Mouse (Mus musculus): ENCODE data around the gene Cdh15.
A peak's percentile ranks its signal among the peaks of the same experiment; 100 is the strongest.

Gene Cdh15

DNA sequence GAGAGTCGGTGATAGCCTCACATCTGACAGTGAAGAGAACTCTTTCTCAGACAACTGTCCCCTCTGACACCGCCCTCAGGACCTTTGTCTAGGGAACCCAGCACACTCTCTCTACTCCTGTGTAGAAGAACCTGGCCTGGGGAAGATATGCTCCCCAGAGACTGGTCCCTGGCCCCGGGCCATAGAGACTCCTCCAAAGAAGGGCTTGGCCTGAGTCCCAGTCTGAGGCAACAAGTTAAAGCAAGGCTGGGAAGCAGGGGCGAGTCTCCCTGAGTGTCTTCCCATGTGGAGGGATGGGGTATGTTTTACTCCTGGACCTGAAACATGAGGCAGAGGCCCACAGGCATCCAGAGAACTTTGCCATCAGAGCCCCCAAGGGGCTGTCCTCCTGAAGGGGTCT lies 2.1 kb upstream of the Cdh15 start:
- DNase-seq: no peak

DNA sequence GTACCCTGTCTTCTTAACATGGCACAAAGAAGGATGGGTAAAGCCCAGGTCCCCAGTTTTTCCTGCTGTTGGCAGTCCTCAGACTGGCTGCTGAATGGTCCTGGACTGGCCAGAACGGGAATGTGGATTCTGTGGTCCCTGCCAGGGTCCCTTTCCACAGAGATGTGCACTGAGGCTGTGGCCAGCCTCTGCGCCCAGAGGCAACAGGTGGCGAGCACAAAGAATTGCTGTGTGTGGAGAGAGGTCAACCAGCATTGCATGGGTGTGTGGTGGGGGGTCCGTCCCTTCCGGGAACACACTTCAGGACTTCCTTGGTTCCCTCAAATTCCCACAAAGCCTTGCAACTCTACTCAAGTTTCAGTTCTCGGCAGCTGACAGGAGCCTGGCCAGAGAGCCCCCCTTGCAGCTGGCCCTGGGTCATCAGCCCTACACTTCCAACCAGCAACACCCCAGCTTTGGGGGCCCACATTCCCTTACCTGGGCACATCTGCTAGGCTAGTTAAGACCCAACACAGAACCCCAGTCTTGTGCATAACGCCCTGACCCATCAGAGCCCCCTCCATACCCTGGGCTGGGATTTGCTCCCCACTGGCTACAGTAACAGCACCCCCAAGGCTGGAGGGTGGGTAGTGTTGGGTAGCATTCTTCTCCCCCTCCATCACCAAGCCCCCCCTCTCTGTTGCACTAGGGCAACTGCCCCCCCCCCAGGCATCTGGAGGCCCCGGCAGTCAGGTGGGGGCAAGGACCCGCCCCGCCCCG lies 1.6 kb downstream of the Cdh15 start:
- DNase-seq: no peak

DNA sequence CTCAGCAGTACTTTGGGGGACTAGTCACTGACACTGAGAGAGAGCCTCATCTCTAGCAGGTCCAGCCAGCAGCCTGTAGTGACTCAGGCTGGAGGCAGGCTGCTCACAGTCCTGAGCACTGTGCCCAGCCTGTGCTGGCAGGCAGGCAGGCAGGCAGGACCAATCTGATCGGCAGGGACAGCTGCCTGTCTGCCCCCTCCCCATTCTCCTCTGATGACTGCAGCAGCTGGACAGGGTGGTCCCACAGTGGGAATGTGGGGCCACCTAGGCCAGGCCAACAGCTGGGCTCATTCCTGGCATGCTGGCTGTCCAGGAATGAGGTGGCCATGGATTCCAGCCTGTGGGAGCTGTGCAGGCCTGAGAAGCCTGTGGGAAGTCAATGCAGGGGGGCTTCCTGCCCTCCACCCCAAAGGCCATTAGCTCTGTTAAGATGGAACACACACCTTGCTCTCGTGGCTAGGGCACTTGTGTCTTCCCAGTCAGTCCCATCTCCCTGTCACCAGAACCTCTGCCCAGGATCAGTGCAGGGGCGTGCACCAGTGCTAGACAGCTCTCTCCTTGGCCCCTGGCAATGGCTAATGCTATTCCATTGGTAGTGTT lies 3.0 kb downstream of the Cdh15 start:
- no peak for DNase-seq

DNA sequence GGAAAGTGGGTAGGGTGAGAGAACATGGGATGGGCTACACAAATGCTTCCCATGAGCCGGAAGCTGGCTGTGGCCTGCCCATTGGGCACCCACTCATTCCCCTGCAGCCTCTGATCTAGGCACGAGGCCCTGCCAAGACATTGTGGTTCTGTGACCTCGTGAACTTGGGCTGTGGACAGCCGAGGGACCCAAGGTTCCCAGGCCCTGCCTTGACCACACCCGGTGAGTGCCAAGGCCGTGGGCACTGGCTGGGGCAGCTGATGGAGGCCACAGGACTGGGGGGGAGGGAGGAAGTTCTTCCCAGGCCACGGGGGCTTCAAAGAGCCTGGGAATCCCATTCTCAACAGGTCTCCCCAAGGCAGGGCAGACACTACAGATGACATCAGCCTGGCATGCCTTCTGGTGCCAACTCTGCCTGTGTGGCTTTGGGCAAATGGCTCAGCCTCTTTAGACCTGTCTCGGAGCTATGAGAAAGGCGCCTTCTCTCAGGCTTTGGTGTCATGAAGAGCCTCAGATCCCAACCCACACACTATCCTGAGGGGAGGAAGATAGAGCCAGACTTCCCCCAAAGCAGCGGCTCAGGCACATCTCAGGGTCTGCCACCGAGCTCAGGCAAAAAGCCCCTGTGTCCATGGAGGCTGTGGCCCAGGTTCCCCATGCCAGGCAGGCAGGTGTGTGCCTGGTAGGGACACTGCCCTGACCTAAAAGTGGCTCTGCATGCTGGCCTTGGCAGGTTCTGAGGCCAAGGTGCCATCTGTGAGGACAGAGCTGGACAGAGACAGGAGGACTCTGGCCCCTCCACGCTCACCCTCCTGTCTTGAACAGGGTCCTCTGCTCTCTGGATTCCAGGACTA lies 4.2 kb downstream of the Cdh15 start:
- no peak for DNase-seq

DNA sequence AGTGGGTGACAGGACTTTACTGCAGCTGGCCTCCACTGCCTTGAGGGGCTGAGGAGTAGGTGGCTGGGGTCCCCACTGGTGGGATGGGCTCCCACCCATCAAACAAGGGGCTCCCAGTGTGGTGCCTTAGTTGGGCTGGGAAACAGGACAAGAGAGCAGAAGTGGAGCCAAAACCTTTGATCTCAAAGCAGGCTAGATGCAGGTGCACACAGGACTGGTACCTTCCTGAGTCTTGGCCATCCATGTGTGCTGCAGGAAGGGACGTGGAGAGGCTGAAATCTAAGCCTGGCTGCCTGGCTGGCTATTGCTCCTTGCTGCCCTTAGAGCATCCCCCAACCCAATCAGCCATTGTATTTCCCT lies 4.8 kb downstream of the Cdh15 start:
- DNase-seq: no peak

DNA sequence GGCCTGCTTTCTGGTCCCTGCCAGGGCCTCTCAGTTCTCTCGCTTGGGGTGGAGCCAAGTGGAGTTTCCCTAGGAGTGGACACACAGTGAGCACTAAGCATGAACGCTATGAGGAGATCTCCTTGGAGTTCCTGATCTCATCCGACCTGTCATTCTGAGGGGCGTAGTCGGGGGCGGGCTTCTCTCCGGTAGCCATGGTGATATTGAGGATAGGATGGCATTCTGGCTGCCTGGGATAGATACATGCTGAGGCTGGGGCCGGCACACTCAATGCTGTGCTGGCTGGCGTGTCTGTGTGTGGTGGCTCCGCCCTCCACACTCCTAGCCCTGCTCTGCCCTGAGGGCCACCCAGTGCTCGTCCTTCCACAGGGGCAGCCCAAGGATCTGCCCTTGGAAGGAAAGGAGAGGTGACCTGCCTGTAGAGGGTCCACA lies 5.6 kb downstream of the Cdh15 start:
- DNase-seq: no peak

DNA sequence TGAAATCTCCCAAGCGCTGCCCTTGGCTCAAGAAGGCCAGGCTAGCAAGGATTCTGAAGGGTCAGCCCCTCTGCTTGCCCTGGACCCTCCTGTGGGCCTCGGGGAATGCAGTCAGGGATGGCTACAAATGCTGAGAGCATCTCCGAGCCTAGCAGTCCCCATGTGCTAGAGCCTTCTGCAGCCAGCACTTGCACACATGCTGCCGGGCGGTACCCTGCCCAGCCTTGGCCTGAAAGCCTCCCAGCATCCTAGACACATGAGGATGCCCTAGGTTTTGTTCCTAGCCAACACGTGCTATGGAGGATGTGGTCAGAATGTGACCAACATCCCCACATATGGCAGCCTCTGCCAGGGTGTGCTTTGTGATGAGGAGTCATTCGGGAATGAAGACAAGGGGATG lies 6.6 kb downstream of the Cdh15 start:
- no peak for DNase-seq

DNA sequence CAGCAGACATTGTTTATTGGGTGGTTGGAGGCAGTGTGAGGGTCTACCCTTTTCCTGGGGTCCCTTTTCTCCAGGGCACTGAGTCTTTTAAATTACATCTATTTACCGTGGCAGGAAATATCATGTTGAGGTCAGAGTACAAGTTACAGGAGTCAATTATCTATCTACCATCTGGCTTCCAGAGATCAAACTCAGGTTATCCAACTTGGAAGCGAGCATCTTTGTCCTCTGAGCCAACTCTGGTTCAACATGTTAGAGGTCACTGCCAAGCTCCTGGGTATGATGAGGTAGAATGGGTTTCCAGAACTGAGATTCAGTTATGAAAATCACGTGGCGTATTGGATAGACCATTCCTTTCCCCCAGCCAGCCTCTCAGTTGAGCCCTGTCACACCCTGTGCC lies 7.4 kb downstream of the Cdh15 start:
- no peak for DNase-seq

DNA sequence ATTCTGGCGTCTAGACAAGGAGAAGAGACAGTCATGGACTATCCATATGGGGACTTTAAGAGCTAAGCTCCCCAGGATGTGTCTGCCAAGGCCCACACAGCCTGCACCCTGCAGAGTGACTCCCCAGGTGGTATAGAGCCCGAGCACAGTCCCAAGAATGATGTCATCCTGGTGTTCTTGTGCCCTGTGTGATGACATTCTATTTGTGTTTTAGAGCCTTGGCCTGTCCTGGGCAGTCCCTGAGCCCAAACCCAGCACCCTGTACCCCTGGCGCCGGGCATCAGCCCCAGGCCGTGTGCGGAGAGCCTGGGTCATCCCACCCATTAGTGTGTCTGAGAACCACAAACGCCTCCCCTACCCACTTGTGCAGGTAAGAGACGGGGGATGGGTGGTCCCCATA lies 8.5 kb downstream of the Cdh15 start:
- DNase-seq: no peak

DNA sequence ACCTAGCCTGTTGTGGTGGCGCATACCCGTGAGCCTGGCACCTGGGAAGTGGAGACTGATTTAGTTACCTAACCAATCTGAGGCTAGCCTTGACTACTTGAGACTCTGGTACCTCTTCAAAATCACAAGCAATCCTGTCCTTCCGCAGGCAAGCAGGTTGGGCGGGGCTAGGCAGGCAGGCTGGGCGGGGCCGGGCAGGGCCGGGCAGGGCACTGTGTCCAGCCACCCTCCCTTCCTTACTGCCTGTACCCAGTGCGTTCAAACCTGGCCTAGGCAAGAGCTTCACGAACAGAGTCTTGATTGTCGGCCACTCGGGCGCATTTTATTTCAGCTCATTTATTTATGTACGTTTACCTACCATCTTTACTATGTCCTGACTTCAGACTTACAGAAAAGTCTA lies 12.1 kb downstream of the Cdh15 start:
- DNase-seq: no peak

DNA sequence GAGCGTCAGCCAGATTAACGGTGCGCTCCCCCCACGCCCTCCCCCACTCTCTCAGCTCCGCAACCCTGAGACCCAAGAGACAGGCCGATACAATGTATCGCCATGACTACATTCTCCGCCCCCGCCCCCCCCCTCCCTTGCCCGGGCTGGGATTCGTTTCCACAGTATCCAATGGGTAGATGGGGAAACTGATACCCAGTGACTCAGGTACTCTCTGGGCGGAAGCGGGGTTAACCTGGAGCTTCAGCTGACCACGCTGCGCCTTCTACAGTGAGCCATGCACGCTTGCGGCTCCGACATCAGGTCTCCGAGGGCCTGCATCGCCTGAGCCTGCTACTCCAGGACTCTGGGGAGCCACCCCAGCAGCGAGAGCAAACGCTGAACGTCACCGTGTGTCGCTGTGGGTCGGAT lies 17.0 kb downstream of the Cdh15 start:
- no peak for DNase-seq

DNA sequence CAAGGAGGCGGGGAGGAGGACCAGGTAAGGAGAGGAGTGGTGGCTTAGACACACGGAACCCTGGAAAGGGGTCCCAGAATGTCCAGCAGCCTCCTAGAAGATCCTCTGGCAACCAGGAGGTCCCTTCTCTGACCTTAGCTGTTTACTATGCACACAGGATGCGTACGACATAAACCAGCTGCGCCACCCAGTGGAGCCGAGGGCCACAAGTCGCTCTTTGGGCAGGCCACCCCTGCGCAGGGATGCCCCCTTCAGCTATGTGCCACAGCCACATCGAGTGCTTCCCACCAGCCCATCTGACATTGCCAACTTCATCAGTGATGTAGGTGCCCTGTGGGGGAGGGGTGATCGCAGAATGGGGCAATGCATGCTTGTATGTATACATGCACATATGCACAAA lies 17.7 kb downstream of the Cdh15 start:
- peak; percentile 52 for DNase-seq

DNA sequence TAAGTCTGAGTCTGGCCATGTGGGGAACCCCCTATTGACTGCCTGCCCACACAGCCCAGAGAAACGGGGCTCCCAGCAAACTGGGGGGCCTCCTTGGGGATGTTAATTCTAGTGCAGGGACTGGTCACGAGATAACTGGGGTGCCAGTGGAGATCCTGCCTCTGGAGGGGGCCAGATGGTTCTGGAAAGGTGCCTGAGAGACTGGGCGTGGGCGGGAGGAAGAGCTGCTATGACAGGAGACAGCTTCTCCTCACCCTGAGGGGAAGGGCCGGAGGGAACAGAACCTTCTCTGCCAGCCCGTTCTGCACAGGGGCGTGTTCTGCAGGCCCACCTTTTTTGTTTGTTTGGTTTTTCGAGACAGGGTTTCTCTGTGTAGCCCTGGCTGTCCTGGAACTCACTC lies 18.5 kb downstream of the Cdh15 start:
- DNase-seq: no peak

DNA sequence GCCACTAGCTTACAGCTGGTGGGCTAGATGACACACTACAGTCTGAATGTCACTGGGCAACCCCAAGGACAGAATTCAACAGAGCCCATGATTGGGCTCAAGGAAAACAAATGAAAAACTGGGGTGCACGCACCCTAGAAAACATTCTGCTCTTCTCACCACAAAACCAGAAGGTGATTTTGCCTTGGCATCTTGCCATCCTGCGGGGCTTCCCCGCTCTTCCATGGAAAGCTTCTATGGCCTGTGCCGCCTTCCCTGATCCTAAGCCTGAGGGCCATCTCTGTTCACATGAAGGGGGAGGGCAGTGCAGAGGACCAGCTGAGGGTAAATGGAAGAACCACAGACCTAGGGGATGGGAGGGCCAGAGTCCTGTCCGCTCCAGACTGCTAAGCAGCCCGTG lies 20.2 kb downstream of the Cdh15 start:
- no peak for DNase-seq

DNA sequence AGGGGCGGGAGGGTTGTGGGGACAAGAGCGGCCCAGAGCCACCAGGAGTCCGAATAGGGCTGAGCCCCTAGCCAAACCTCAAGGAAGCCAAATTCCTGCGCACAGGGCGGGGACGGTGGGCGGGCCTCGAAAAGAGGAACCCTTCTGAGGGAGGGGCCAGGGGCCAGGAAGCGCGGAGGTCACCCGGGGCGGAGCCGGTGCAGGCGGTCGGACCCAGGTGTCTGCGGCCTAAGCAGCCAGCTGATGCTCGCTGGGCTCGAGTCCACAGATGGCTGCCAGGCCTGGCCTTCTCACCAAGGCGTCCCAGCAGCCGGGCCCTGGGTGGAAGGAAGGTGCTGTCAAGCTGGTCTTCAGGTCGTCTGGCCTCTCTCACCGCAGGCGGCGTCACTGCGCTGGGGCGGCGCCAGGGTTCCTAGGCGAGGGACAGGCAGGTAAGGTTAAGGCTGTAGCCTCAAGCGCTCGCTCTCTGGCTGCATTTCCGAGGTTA lies 22.7 kb downstream of the Cdh15 start:
- DNase-seq: peak; percentile 85

DNA sequence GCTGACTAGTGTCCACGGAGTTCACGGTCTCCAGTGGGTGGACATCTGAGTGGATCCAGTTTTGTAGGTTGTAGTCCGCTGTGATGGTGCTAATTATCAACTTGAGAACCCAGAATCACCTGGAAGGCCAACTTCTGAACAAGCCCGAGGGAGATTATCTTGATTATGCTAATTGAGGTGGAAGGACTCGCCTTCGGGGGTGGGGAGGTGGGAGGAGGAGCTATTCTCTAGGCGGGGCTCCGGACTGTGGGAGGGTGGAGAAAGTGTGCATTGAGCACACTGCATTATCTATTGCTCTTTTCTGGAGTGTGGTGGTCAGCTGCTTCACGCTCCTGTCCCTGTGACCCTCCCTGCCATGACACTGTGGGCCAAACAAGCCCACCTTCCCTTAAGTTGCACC lies 23.9 kb downstream of the Cdh15 start:
- DNase-seq: no peak

DNA sequence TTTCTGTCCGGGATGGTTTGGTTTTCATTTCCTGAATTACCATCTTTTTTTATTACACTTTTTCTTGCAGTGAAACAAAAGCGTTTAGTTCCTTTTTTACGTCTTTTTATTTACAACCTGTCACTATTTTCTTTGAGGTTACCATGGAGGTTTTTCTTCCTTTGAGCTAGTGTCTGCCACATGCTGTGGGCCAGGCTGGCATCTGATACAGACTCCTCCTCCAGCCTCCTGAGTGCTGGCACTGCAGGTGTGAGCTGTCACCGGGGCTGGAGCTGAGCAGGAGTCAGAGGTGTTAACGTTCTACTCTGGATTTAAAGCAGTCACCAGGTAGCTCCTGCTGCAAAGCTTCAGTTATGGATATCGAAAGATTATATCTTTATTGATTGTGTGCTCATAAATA lies 25.4 kb downstream of the Cdh15 start:
- peak; percentile 35 for DNase-seq

DNA sequence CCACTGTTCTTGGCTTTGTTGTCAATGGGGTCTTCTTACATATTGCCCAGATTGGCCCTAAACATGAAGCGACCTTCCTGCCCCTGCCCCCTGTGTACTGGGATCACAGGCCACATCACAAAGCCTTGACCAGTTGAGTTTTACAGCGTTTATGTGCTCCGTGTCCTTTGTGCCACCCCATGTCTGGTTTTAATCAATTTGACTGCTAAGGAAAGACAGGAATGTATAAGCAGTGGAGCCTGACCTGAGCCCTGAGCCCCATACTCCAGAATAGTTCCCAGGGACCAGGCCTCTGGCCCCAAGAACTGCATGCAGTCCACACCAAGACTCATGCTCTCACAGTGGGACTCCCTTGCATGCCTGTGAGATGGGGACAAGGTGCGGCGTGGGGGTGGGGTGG lies 27.4 kb downstream of the Cdh15 start:
- DNase-seq: no peak

DNA sequence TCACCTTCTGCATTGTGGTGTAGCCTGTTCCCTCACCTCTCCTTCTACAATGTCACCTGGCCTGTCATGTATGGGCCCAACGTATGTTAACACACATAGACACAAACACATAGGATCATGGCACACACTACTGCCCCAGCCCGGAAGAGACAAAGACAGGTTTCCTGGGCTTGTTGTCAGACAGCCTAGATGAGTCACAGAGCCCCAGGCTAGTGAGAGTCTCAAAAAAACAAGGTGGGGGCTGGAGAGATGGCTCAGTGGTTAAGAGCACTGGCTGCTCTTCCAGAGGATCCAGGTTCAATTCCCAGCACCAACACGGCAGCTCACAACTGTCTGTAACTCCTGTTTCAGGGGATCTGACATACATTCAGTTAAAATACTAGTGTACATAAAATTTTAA lies 30.5 kb downstream of the Cdh15 start:
- DNase-seq: no peak

DNA sequence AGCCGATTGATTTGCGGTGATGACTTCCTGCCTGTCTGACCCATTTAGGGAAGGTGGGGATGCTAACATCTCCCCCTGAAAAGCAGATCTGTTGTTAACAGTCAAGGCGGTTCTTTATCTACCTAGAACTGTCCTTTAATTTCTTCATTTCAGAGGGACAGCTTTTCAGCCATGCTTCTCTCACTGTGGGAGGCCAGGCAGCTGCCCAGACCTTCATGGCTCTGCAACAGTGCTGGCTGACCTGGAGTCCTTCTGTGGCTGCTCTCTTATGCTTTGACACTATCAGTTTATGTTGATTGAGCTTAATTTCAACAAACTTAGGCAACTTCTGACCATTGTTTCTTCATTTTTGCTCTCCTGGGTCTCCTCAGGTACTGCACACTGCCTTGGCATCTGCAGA lies 32.5 kb downstream of the Cdh15 start:
- DNase-seq: no peak

DNA sequence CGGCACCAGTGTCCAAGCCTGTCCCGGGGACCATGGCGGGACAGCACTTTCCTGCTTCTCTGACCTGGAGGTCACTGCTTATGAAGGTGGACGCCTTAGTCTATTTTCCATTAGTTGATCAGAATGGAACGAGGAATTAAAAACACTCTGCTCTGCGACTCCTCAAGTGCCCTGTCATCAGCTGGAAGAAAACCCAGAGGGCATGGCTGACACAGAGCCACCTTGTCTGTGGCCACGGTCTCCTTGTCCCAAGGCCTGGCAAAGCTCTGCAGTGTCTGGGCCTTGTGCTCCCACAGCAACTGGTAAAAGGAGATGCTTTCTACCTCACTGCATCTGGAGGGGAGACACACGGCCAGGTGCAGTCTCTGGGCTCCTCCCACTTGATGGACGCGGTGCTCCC lies 35.9 kb downstream of the Cdh15 start:
- DNase-seq: no peak

DNA sequence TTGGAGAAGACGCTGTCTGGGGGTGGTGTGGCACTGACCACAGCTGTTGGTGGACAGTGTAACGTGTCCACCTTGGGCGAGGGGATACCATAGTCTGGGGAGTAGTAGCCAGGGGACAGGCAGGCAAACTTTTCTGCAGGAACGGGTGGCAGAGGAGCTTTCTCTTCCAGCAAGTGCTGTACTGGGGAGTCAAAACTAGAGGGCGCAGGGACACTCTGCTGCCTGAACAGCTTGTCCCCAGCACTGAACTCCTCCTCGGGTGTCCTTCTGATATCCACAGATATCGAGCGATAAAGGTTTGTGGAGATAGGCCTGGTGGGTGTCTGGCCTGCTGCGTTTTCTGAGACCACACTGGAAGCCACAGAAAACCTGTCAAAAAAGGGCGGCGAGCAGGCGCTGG lies 43.7 kb downstream of the Cdh15 start:
- DNase-seq: no peak

DNA sequence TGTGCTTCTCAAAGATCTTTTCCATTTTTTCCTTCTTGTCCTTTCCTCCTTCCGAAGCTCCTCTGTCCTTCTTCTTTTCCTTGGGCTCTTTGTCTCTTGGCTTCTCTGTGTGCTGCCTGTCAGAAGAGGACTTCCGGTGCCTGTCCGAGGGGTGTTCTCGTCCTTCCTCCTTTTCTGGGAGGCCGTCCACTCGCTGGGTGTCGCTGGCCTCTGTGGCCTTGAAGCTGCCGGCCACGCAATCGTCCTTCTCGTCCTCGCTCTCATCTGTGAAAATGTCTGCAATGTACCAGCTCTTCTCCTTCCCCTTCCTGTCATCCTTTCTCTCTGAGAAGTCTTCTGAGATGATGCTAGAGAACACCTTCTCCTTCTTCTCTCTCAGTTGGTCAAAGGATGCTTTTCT lies 45.7 kb downstream of the Cdh15 start:
- no peak for DNase-seq

DNA sequence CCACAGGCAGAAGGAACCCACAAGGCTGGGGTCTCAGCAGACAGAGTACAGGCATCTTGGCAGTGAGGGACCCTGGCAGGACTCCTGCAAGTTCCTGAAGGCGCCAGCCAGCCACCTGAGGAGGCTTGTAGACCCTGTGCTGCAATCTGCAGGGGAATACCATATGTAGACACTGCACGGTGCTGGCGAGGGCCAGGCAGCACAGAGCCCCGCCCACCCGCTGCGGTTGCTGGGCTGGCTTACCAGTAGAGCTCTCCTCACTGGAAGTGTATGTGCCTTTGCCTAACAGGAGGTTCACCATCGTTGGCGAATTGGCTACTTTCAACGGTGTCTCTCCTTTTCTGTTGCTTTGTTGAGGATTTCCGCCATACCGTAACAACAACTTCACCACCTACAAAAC lies 48.6 kb downstream of the Cdh15 start:
- no peak for DNase-seq
